Mouse (Mus musculus) forebrain, postnatal 0 days (tissue): Measurements from ENCODE around the gene Vdr. TPM values are rescaled to one million over a fixed set of nuclear protein-coding genes. Genes with fewer than 3 reads are reported as not detected.

Experiments used
- ATAC-seq: fragments of 200-750 bp; cut with Nextera tagmentation; 2 replicates; pipeline ENCODE4 v1.8.0; 2017; ENCODE audit warnings: mild to moderate bottlenecking, moderate library complexity
- DNase-seq: peaks from one replicate; pipeline ENCODE4 v3.0.0-alpha.2; 2015
- H3K27ac ChIP-seq: fragments of 300-500 bp; sonication (generic); 2 replicates; pipeline ENCODE4 v1.5.1; 2014; ENCODE audit warnings: low read depth, mild to moderate bottlenecking, antibody characterized with exemption, low read length, moderate library complexity, mixed read lengths
- H3K27me3 ChIP-seq: fragments of 300-500 bp; sonication (generic); 2 replicates; pipeline ENCODE4 v1.6.1; 2014; ENCODE audit warnings: mild to moderate bottlenecking, low read length, mixed read lengths; ENCODE audit not compliant: insufficient read depth
- H3K36me3 ChIP-seq: fragments of 300-500 bp; sonication (generic); 2 replicates; pipeline ENCODE4 v1.6.1; 2014; ENCODE audit warnings: mild to moderate bottlenecking, moderate library complexity; ENCODE audit not compliant: insufficient read depth
- H3K4me1 ChIP-seq: fragments of 300-500 bp; sonication (generic); 2 replicates; pipeline ENCODE4 v1.6.1; 2014; ENCODE audit warnings: antibody characterized with exemption; ENCODE audit not compliant: insufficient read depth
- H3K4me2 ChIP-seq: fragments of 300-500 bp; sonication (generic); 2 replicates; pipeline ENCODE4 v1.6.1; 2014; ENCODE audit warnings: low read depth, mild to moderate bottlenecking, moderate library complexity
- H3K4me3 ChIP-seq: fragments of 300-500 bp; sonication (generic); 2 replicates; pipeline ENCODE4 v1.5.1; 2014; ENCODE audit warnings: low read depth, low read length, mixed read lengths
- H3K9ac ChIP-seq: fragments of 300-500 bp; sonication (generic); 2 replicates; pipeline ENCODE4 v1.6.1; 2014; ENCODE audit warnings: mild to moderate bottlenecking
- H3K9me3 ChIP-seq: fragments of 300-500 bp; sonication (generic); 2 replicates; pipeline ENCODE4 v1.6.1; 2016; ENCODE audit warnings: low read length
- CTCF ChIP-seq: sonication (generic); IDR thresholded peaks from 2 replicates; pipeline ENCODE4 v1.5.1; 2016; ENCODE audit warnings: antibody characterized with exemption, control low read depth, low read depth
- WGBS: fragments of 180-500 bp; shearing (Covaris S2); extraction: QIAGEN DNeasy Blood & Tissue Kit; methylation state at CpG from one replicate; pipeline ENCODE4 v1.1.7; 2014; 5-methylcytosine and 5-hydroxymethylcytosine counted together
- polyA plus RNA-seq: library from polyadenylated mRNA; unstranded; fragments of >200 nt; fragmentation: Nextera tagmentation; extraction: Ambion mirVana; gene quantifications from 2 replicates; pipeline ENCODE4 v1.2.1, GENCODE M21; 2015
- total RNA-seq: library from RNA; depleted of rRNA; stranded (reverse); fragments of >200 nt; gene quantifications from 2 replicates; pipeline ENCODE4 v1.2.3, GENCODE M21; 2014

The Vdr gene
- total and polyA plus RNA-seq, 2 experiments from 2014 or later, result 0.05 to 0.76 TPM

GRCm38 (mm10) chr15:97905281-97905680 is 5.1 kb downstream of the Vdr start:
- 85% methylated on average over 6 of the region's 6 CpGs for WGBS
- no peak overlapping the region for H3K27ac ChIP-seq
- no peaks in the 10 kb centered on the region for H3K36me3 ChIP-seq
- DNase-seq, result no peak
- no peak overlapping the region for H3K9ac ChIP-seq
- ATAC-seq, result no peak
- no peaks in the 10 kb centered on the region for H3K9me3 ChIP-seq
- no peak overlapping the region for H3K4me2 ChIP-seq
- peaks cover 11% of the 10 kb centered on the region; the same call in 1 of the 2 replicates for H3K27me3 ChIP-seq
- H3K4me1 ChIP-seq, result peaks cover 9% of the 10 kb centered on the region; the same call in 1 of the 2 replicates
- TF ChIP-seq CTCF, result no peak
- H3K4me3 ChIP-seq, result no peak overlapping the region

DNA sequence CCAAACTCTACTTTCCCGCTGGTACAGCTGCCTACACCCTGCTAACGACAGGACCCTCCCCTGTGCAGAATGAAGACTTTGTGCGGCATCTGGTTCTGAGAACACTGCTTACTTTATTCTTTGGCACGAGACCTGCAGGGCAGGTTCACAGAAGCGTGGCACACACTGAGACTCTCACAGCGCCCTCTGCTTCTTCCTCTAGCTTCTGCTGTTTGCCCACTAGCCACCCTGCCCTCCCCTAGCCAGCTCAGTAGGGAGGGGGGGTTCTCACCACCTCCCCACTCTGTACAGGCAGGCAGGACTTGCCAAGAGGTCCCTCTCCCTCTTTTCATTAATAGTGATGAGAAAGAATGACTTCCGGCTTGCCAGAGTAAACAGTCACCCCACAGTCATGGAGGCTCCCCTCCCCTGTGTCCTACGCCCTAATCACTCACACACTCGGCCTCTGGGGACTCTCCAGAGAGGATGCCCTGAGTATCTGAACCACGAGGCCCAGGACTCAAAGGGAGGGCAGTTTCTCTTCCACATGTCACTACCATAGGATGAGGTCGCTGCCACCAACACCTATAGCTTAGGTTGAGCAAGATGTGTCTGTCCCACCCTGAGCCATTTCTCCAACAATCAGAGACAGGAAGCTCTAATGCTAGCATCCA is 6.0 kb downstream of the Vdr start:
- Histone ChIP-seq H3K9me3 (no peaks in the 10 kb centered on the region), H3K27ac (no peak overlapping the region), H3K4me2 (no peak overlapping the region), H3K4me1 (peaks cover 9% of the 10 kb centered on the region; the same call in 1 of the 2 replicates), H3K36me3 (no peaks in the 10 kb centered on the region), H3K27me3 (peaks cover 11% of the 10 kb centered on the region; the same call in 1 of the 2 replicates), H3K9ac (no peak overlapping the region), H3K4me3 (no peak overlapping the region)
- 58% methylated on average over 11 of the region's 11 CpGs for WGBS
- DNase-seq, result no peak
- no peak for ATAC-seq
- TF ChIP-seq CTCF, result no peak

- WGBS, result 81% methylated on average over 15 of the region's 15 CpGs
- no peak for TF ChIP-seq CTCF
Observed at GRCm38 (mm10) chr15:97903261-97904009, 7.0 kb downstream of the Vdr start.

GRCm38 (mm10) chr15:97900991-97901390 is 9.4 kb downstream of the Vdr start:
- H3K9ac ChIP-seq, result no peak overlapping the region
- H3K9me3 ChIP-seq, result no peaks in the 10 kb centered on the region
- no peak overlapping the region for H3K27ac ChIP-seq
- H3K4me3 ChIP-seq, result no peak overlapping the region
- 91% methylated on average over 9 of the region's 9 CpGs for WGBS
- DNase-seq (no peak), ATAC-seq (no peak)
- no peaks in the 10 kb centered on the region for H3K4me1 ChIP-seq
- TF ChIP-seq CTCF, result no peak
- no peaks in the 10 kb centered on the region for H3K36me3 ChIP-seq
- no peaks in the 10 kb centered on the region for H3K27me3 ChIP-seq
- no peak overlapping the region for H3K4me2 ChIP-seq

More at GRCm38 (mm10) chr15:97903261-97904009, 7.0 kb downstream of the Vdr start:
- H3K36me3 ChIP-seq, result no peaks in the 10 kb centered on the region
- ATAC-seq (no peak), DNase-seq (no peak)
- H3K4me2 ChIP-seq, result no peak overlapping the region
- H3K9ac ChIP-seq, result no peak overlapping the region
- peaks cover 8% of the 10 kb centered on the region; the same call in 1 of the 2 replicates for H3K4me1 ChIP-seq
- no peak overlapping the region for H3K27ac ChIP-seq
- no peaks in the 10 kb centered on the region for H3K9me3 ChIP-seq
- H3K4me3 ChIP-seq, result no peak overlapping the region
- H3K27me3 ChIP-seq, result peaks cover 7% of the 10 kb centered on the region; the same call in 1 of the 2 replicates

GRCm38 (mm10) chr15:97900336-97900912 is 10.0 kb downstream of the Vdr start:
- Histone ChIP-seq H3K4me3 (no peak overlapping the region), H3K9me3 (no peaks in the 10 kb centered on the region), H3K27ac (no peak overlapping the region), H3K27me3 (no peaks in the 10 kb centered on the region), H3K36me3 (no peaks in the 10 kb centered on the region), H3K4me1 (no peaks in the 10 kb centered on the region), H3K4me2 (no peak overlapping the region), H3K9ac (no peak overlapping the region)
- DNase-seq (no peak), ATAC-seq (no peak)
- 79% methylated on average over 12 of the region's 12 CpGs for WGBS
- TF ChIP-seq CTCF, result no peak

DNA sequence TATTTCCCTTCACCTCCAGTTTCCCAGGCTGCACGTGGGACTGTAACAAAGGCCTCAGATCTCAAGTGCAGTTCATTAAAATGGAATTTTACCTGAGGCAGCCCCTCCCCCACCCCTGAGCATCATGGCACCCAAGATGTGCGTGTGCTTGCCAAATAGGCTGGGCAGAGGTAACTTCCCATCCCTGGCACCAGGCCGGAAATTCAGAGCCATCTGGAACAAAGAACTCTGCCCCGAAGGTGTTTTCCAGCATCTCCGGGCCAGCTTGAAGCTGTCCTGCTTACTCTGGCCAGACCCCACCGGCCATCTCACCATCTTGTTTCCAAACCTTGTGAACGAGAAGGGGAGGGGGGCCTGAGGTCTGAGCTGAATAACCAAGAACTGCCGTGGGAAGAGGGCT is 10.7 kb downstream of the Vdr start:
- no peak overlapping the region for H3K4me2 ChIP-seq
- no peaks in the 10 kb centered on the region for H3K9me3 ChIP-seq
- H3K9ac ChIP-seq, result no peak overlapping the region
- no peak overlapping the region for H3K4me3 ChIP-seq
- no peak for DNase-seq
- H3K4me1 ChIP-seq, result no peaks in the 10 kb centered on the region
- TF ChIP-seq CTCF, result no peak
- H3K36me3 ChIP-seq, result no peaks in the 10 kb centered on the region
- 61% methylated on average over 8 of the region's 8 CpGs for WGBS
- no peak for ATAC-seq
- no peak overlapping the region for H3K27ac ChIP-seq
- no peaks in the 10 kb centered on the region for H3K27me3 ChIP-seq

GRCm38 (mm10) chr15:97898791-97899190 is 11.6 kb downstream of the Vdr start:
- H3K4me2 ChIP-seq, result no peak overlapping the region
- no peak for ATAC-seq
- H3K27me3 ChIP-seq, result no peaks in the 10 kb centered on the region
- WGBS, result 93% methylated on average over 4 of the region's 5 CpGs
- H3K9me3 ChIP-seq, result no peaks in the 10 kb centered on the region
- no peaks in the 10 kb centered on the region for H3K36me3 ChIP-seq
- no peak for TF ChIP-seq CTCF
- no peak overlapping the region for H3K4me3 ChIP-seq
- DNase-seq, result no peak
- no peaks in the 10 kb centered on the region for H3K4me1 ChIP-seq
- H3K27ac ChIP-seq, result no peak overlapping the region
- H3K9ac ChIP-seq, result no peak overlapping the region
